Mouse (Mus musculus): Measurements from ENCODE around the gene Borcs8. TPM values are rescaled to one million over a fixed set of nuclear protein-coding genes. Genes with fewer than 3 reads are reported as not detected.

Borcs8 gene
- polyA plus RNA-seq, 1 experiment from 2014 or later, result 38.4 TPM

DNA sequence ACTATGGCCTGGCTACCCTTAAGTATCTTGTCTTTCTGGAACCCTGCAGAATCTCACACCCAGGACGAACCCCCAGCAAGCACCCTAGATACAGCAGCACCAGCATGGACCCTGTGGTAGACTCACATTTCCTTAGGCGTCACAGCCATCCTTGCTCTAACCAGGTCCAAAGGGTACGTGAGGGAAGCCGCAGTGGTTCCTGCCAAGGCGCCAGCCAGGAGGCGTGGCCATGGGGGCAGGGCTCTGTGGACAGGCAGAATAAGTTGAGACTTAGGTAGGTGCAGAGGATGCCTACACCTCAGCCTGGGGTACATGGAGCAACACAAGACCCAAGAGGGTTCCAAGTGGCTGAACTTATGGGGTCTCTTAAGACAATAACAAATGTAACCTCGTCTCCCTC lies 49.4 kb downstream of the Borcs8 start:
- Histone ChIP-seq H3K9ac (ENCODE audit: low read depth, low read length) (no peak overlapping the region), H3K4me1 (ENCODE audit: control insufficient read depth, insufficient read depth, low read length) (peaks cover 21% of the 10 kb centered on the region), H3K27ac (ENCODE audit: low read length) (peak overlapping the region; percentile 53; the same call in 1 of the 2 replicates), H3K27me3 (replicated peaks; ENCODE audit: control insufficient read depth, insufficient read depth, low read length) (no peaks in the 10 kb centered on the region), H3K36me3 (ENCODE audit: control insufficient read depth, insufficient read depth, low read length) (no peaks in the 10 kb centered on the region), H3K9me3 (ENCODE audit: control insufficient read depth, low read length) (no peaks in the 10 kb centered on the region), H3K4me2 (ENCODE audit: low read depth, low read length) (no peak overlapping the region), H3K4me3 (ENCODE audit: low read length) (no peak overlapping the region)
- peak; percentile 77 for ATAC-seq
- 52% methylated on average over 7 of the region's 7 CpGs for WGBS

DNA sequence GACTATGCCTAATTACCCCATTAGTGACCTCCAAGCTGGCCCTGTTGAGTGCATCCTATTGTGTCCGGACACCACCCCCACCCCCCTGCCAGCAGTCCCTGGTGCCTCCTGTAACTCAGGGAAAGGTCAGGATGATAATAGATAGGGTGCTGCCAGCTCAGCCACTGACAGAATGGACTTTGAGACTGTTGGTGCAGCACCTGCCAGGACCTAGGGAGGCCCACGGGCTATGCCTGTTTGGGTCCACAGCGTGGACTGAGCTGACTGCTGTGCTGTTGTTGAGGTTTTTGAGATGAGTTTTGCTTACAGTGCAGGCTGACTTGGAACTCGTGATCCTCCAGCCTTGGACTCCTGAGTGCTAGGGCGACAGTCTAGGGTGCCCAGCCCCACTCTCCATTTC lies 53.9 kb downstream of the Borcs8 start:
- Histone ChIP-seq H3K27ac (ENCODE audit: low read length) (peak overlapping the region; percentile 90), H3K27me3 (replicated peaks; ENCODE audit: control insufficient read depth, insufficient read depth, low read length) (no peaks in the 10 kb centered on the region), H3K36me3 (ENCODE audit: control insufficient read depth, insufficient read depth, low read length) (no peaks in the 10 kb centered on the region), H3K4me1 (ENCODE audit: control insufficient read depth, insufficient read depth, low read length) (peaks cover 28% of the 10 kb centered on the region), H3K4me2 (ENCODE audit: low read depth, low read length) (peak overlapping the region; percentile 33), H3K9me3 (ENCODE audit: control insufficient read depth, low read length) (no peaks in the 10 kb centered on the region), H3K9ac (ENCODE audit: low read depth, low read length) (peak overlapping the region; percentile 44), H3K4me3 (ENCODE audit: low read length) (no peak overlapping the region)
- peak; percentile 86 for ATAC-seq
- 63% methylated on average over 5 of the region's 5 CpGs for WGBS

DNA sequence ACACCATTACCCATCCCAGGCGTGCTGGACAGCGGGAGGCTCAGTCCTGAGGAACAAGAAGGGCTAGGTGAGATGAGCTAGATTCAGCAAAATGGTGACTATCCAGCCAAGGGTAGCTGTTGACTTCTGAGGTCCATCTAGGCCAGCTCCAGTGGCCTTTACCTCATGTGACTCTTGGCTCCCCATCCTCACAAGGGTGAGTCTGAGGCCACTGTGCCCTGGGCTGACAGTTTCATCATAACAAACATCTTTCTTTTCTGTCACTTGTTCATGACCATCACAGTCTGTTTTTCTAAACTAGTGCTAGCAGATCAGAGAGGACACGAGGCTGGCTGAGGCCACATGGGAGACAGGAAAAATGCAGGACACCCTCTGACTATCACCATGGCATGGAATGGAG lies 54.9 kb downstream of the Borcs8 start:
- no peak for ATAC-seq
- Histone ChIP-seq H3K4me1 (ENCODE audit: control insufficient read depth, insufficient read depth, low read length) (peaks cover 31% of the 10 kb centered on the region), H3K4me2 (ENCODE audit: low read depth, low read length) (no peak overlapping the region), H3K4me3 (ENCODE audit: low read length) (no peak overlapping the region), H3K9ac (ENCODE audit: low read depth, low read length) (no peak overlapping the region), H3K27me3 (replicated peaks; ENCODE audit: control insufficient read depth, insufficient read depth, low read length) (no peaks in the 10 kb centered on the region), H3K27ac (ENCODE audit: low read length) (no peak overlapping the region), H3K9me3 (ENCODE audit: control insufficient read depth, low read length) (no peaks in the 10 kb centered on the region), H3K36me3 (ENCODE audit: control insufficient read depth, insufficient read depth, low read length) (no peaks in the 10 kb centered on the region)
- 83% methylated on average over 3 of the region's 3 CpGs for WGBS

DNA sequence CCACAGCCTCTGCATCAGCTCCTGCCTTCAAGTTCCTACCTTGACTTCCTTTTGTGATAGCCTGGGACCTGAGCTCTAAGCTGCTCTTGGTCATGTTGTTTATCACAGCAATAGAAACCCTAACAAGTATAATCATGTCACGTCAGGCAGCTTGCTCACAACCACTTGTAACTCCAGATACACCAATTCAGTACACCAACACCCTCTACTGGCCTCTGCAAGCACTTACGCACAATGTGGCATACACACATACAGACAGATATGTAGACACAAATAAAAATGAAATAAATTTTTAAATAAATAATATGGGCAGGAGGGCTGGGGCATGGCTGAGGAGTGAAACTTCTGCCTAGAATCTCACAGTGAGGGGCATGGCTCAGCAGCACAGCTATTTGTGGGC lies 56.5 kb downstream of the Borcs8 start:
- Histone ChIP-seq H3K36me3 (ENCODE audit: control insufficient read depth, insufficient read depth, low read length) (no peaks in the 10 kb centered on the region), H3K4me3 (ENCODE audit: low read length) (no peak overlapping the region), H3K9ac (ENCODE audit: low read depth, low read length) (no peak overlapping the region), H3K27ac (ENCODE audit: low read length) (no peak overlapping the region), H3K27me3 (replicated peaks; ENCODE audit: control insufficient read depth, insufficient read depth, low read length) (no peaks in the 10 kb centered on the region), H3K9me3 (ENCODE audit: control insufficient read depth, low read length) (no peaks in the 10 kb centered on the region), H3K4me2 (ENCODE audit: low read depth, low read length) (no peak overlapping the region), H3K4me1 (ENCODE audit: control insufficient read depth, insufficient read depth, low read length) (peaks cover 38% of the 10 kb centered on the region)
- no peak for ATAC-seq
- WGBS, result 73% methylated on average over 2 of the region's 2 CpGs

Small RNAs within 50 kb of the gene (microRNA-seq; reads per million reads assigned to microRNA genes)
- not detected for gene Mir7066

Other genes with a start within 250 kb of the Borcs8 start
- 2.8 TPM in 2 replicates for gene Tssk6, start 237.3 kb upstream of the Borcs8 start, polyA plus RNA-seq (2015; fragmentation: Nextera tagmentation; extraction: Ambion mirVana)
- 233 and 243 TPM in 2 replicates for gene Ndufa13, start 236.9 kb upstream of the Borcs8 start, polyA plus RNA-seq (2015; fragmentation: Nextera tagmentation; extraction: Ambion mirVana)
- 3.2 and 3.8 TPM in 2 replicates for gene Yjefn3, start 236.8 kb upstream of the Borcs8 start, polyA plus RNA-seq (2015; fragmentation: Nextera tagmentation; extraction: Ambion mirVana)
- gene Gatad2a, start 143.1 kb upstream of the Borcs8 start, polyA plus RNA-seq (2015; fragmentation: Nextera tagmentation; extraction: Ambion mirVana), result 36.0 and 38.9 TPM in 2 replicates
- 44.4 and 45.5 TPM in 2 replicates for gene Mau2, start 96.8 kb upstream of the Borcs8 start, polyA plus RNA-seq (2015; fragmentation: Nextera tagmentation; extraction: Ambion mirVana)
- 33.0 and 37.0 TPM in 2 replicates for gene Sugp1, start 96.7 kb upstream of the Borcs8 start, polyA plus RNA-seq (2015; fragmentation: Nextera tagmentation; extraction: Ambion mirVana)
- gene Tm6sf2, start 66.6 kb upstream of the Borcs8 start, polyA plus RNA-seq (2015; fragmentation: Nextera tagmentation; extraction: Ambion mirVana), result 106 and 152 TPM in 2 replicates
- 0.10 and 0.11 TPM in 2 replicates for gene Hapln4, start 56.0 kb upstream of the Borcs8 start, polyA plus RNA-seq (2015; fragmentation: Nextera tagmentation; extraction: Ambion mirVana)
- gene Ncan, start 18.6 kb upstream of the Borcs8 start, polyA plus RNA-seq (2015; fragmentation: Nextera tagmentation; extraction: Ambion mirVana), result 0.89 and 0.98 TPM in 2 replicates
- 50.7 and 51.7 TPM in 2 replicates for gene Nr2c2ap, start 8.2 kb upstream of the Borcs8 start, polyA plus RNA-seq (2015; fragmentation: Nextera tagmentation; extraction: Ambion mirVana)
- gene Rfxank, start 345 bp upstream of the Borcs8 start, polyA plus RNA-seq (2015; fragmentation: Nextera tagmentation; extraction: Ambion mirVana), result 12.6 and 15.3 TPM in 2 replicates
- 0.11 and 0.23 TPM in 2 replicates for gene Mef2b, start 212 bp downstream of the Borcs8 start, polyA plus RNA-seq (2015; fragmentation: Nextera tagmentation; extraction: Ambion mirVana)
- gene Tmem161a, start 32.9 kb downstream of the Borcs8 start, polyA plus RNA-seq (2015; fragmentation: Nextera tagmentation; extraction: Ambion mirVana), result 66.9 and 67.7 TPM in 2 replicates
- 7.6 and 10.5 TPM in 2 replicates for gene Slc25a42, start 72.8 kb downstream of the Borcs8 start, polyA plus RNA-seq (2015; fragmentation: Nextera tagmentation; extraction: Ambion mirVana)
- 17.3 and 18.1 TPM in 2 replicates for gene Sugp2, start 94.7 kb downstream of the Borcs8 start, polyA plus RNA-seq (2015; fragmentation: Nextera tagmentation; extraction: Ambion mirVana)
- gene Armc6, start 95.0 kb downstream of the Borcs8 start, polyA plus RNA-seq (2015; fragmentation: Nextera tagmentation; extraction: Ambion mirVana), result 25.1 and 29.0 TPM in 2 replicates
- 25.5 and 26.0 TPM in 2 replicates for gene Homer3, start 143.3 kb downstream of the Borcs8 start, polyA plus RNA-seq (2015; fragmentation: Nextera tagmentation; extraction: Ambion mirVana)
- 44.2 and 48.4 TPM in 2 replicates for gene Ddx49, start 163.0 kb downstream of the Borcs8 start, polyA plus RNA-seq (2015; fragmentation: Nextera tagmentation; extraction: Ambion mirVana)
- gene Cope, start 163.0 kb downstream of the Borcs8 start, polyA plus RNA-seq (2015; fragmentation: Nextera tagmentation; extraction: Ambion mirVana), result 432 and 443 TPM in 2 replicates
- 2.1 and 3.2 TPM in 2 replicates for gene Cers1, start 176.3 kb downstream of the Borcs8 start, polyA plus RNA-seq (2015; fragmentation: Nextera tagmentation; extraction: Ambion mirVana)
- gene Gdf1, start 190.3 kb downstream of the Borcs8 start, polyA plus RNA-seq (2015; fragmentation: Nextera tagmentation; extraction: Ambion mirVana), result 0.53 and 0.78 TPM in 2 replicates
- gene Upf1, start 213.8 kb downstream of the Borcs8 start, polyA plus RNA-seq (2015; fragmentation: Nextera tagmentation; extraction: Ambion mirVana), result 6.8 and 7.4 TPM in 2 replicates
- 0.39 and 0.51 TPM in 2 replicates for gene Comp, start 234.1 kb downstream of the Borcs8 start, polyA plus RNA-seq (2015; fragmentation: Nextera tagmentation; extraction: Ambion mirVana)

All from intestine, embryonic 16.5 days (tissue).